Mouse (Mus musculus) adrenal gland, postnatal 14 days (tissue): ENCODE data around the gene Themis3. TPM values are rescaled to one million over a fixed set of nuclear protein-coding genes. Genes with fewer than 3 reads are reported as not detected.
"Not testable (repeated sequence)": the region's sequence is repeated elsewhere in the genome, so short reads cannot be mapped to it uniquely, and the experiment has no call there.

Source experiments
- DNase-seq: peaks from one replicate; pipeline ENCODE4 v3.0.0; 2021; ENCODE audit warnings: mixed read lengths
- total RNA-seq: library from RNA; stranded (reverse); gene quantifications from 2 replicates; pipeline ENCODE4 v1.2.3, GENCODE M21; 2021

Themis3 gene
- total RNA-seq, 1 experiment from 2014 or later: not detected

- DNase-seq: no peak
These were observed 35.8 kb downstream of the Themis3 start for GRCm38 (mm10) chr17:66558404-66559317.

GRCm38 (mm10) chr17:66552690-66553089, 41.7 kb downstream of the Themis3 start:
- DNase-seq: no peak

GRCm38 (mm10) chr17:66550486-66550885, 43.9 kb downstream of the Themis3 start:
- no peak for DNase-seq

- no peak for DNase-seq
These were observed 62.1 kb downstream of the Themis3 start for GRCm38 (mm10) chr17:66532285-66532684.

GRCm38 (mm10) chr17:66523396-66523795, 71.0 kb downstream of the Themis3 start:
- DNase-seq: no peak

GRCm38 (mm10) chr17:66522631-66523030, 71.8 kb downstream of the Themis3 start:
- not testable (repeated sequence) for DNase-seq

GRCm38 (mm10) chr17:66519554-66520553, 74.6 kb downstream of the Themis3 start, which contains the start of gene Rab12:
Rab12 (minus strand) TSS chr17:66519729.
- peak; percentile 95 for DNase-seq

GRCm38 (mm10) chr17:66518877-66519553, 75.4 kb downstream of the Themis3 start:
- peak; percentile 71 for DNase-seq

GRCm38 (mm10) chr17:66516953-66517352, 77.5 kb downstream of the Themis3 start:
- no peak for DNase-seq

- DNase-seq: no peak
These were observed 80.0 kb downstream of the Themis3 start for GRCm38 (mm10) chr17:66514288-66514995.

- DNase-seq: no peak
These were observed 82.0 kb downstream of the Themis3 start for GRCm38 (mm10) chr17:66512202-66512956.

- DNase-seq: peak; percentile 89
These were observed 84.2 kb downstream of the Themis3 start for GRCm38 (mm10) chr17:66510221-66510683.

- DNase-seq: peak; percentile 53
These were observed 87.1 kb downstream of the Themis3 start for GRCm38 (mm10) chr17:66507049-66507954.

GRCm38 (mm10) chr17:66504964-66505363, 89.5 kb downstream of the Themis3 start:
- DNase-seq: peak; percentile 58

Other genes with a start within 250 kb of the Themis3 start
- 13.7 and 14.3 TPM in 2 replicates for gene Mtcl1, start 144.9 kb downstream of the Themis3 start, total RNA-seq
- 97.8 and 99.6 TPM in 2 replicates for gene Rab12, start 74.9 kb downstream of the Themis3 start, total RNA-seq